Mouse (Mus musculus): ENCODE measurements around the gene Ror2. TPM values are rescaled to one million over a fixed set of nuclear protein-coding genes. Genes with fewer than 3 reads are reported as not detected.

The Ror2 gene
- polyA plus RNA-seq, 1 experiment from 2014 or later: 13.2 TPM

DNA sequence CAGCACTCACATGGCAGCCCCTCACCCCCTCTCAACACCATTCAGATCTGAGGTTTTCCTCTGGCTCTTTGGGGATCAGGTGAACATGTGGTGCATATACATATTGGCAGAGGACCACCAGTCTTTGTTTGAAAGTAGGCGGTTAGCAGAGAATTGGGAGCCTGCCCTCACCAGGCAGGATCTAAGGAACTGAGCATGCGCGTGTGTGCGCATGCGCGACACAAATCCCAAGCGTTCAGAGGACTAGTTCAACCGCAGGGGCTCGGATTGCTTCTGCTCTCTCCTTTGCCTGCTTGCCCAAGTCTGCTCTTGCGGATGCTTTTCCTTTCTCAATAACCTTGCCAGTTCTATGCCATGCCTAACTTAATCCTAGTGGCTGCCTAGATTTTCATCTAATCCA is 66.0 kb downstream of the Ror2 start:
- Histone ChIP-seq H3K9me3 (ENCODE audit: control insufficient read depth, low read length) (peaks cover 5% of the 10 kb centered on the region; the same call in 1 of the 2 replicates), H3K27ac (replicated peaks in 1 of 2; ENCODE audit: control insufficient read depth in 1 of 2, insufficient read depth in 1 of 2, low read depth in 2 of 2, low read length in 2 of 2) (no peak overlapping the region), H3K4me2 (ENCODE audit: low read length) (no peak overlapping the region), H3K27me3 (ENCODE audit: control insufficient read depth, insufficient read depth, low read length) (no peaks in the 10 kb centered on the region), H3K36me3 (ENCODE audit: control insufficient read depth, insufficient read depth, low read length) (no peaks in the 10 kb centered on the region), H3K4me3 (ENCODE audit: control insufficient read depth in 1 of 2, insufficient read depth in 1 of 2, low read depth in 1 of 2, low read length in 2 of 2) (no peak overlapping the region), H3K4me1 (ENCODE audit: control insufficient read depth in 2 of 2, insufficient read depth in 2 of 2, low read length in 2 of 2) (peaks cover 4 to 19% of the 10 kb centered on the region in 2 experiments), H3K9ac (ENCODE audit: low read length) (no peak overlapping the region)
- no peak for ATAC-seq (ENCODE audit: insufficient number of reproducible peaks, insufficient read depth, low FRiP score, low read depth)
- 89% methylated on average over 10 of the region's 10 CpGs for WGBS

- Histone ChIP-seq H3K4me3 (ENCODE audit: control insufficient read depth in 1 of 2, insufficient read depth in 1 of 2, low read depth in 1 of 2, low read length in 2 of 2) (no peak overlapping the region), H3K9me3 (ENCODE audit: control insufficient read depth, low read length) (peaks cover 3% of the 10 kb centered on the region; the same call in 1 of the 2 replicates), H3K27me3 (ENCODE audit: control insufficient read depth, insufficient read depth, low read length) (no peaks in the 10 kb centered on the region), H3K4me1 (ENCODE audit: control insufficient read depth in 2 of 2, insufficient read depth in 2 of 2, low read length in 2 of 2) (peaks cover 4 to 19% of the 10 kb centered on the region in 2 experiments), H3K27ac (replicated peaks in 1 of 2; ENCODE audit: control insufficient read depth in 1 of 2, insufficient read depth in 1 of 2, low read depth in 2 of 2, low read length in 2 of 2) (no peak overlapping the region), H3K36me3 (ENCODE audit: control insufficient read depth, insufficient read depth, low read length) (no peaks in the 10 kb centered on the region), H3K9ac (ENCODE audit: low read length) (no peak overlapping the region), H3K4me2 (ENCODE audit: low read length) (no peak overlapping the region)
- no peak for ATAC-seq (ENCODE audit: insufficient number of reproducible peaks, insufficient read depth, low FRiP score, low read depth)
- 80% methylated on average over 3 of the region's 3 CpGs for WGBS
Observed at GRCm38 (mm10) chr13:53219391-53219790, 66.5 kb downstream of the Ror2 start.

GRCm38 (mm10) chr13:53217396-53217975 is 68.4 kb downstream of the Ror2 start:
- Histone ChIP-seq H3K27me3 (ENCODE audit: control insufficient read depth, insufficient read depth, low read length) (no peaks in the 10 kb centered on the region), H3K4me2 (ENCODE audit: low read length) (no peak overlapping the region), H3K4me3 (ENCODE audit: control insufficient read depth in 1 of 2, insufficient read depth in 1 of 2, low read depth in 1 of 2, low read length in 2 of 2) (no peak overlapping the region), H3K36me3 (ENCODE audit: control insufficient read depth, insufficient read depth, low read length) (no peaks in the 10 kb centered on the region), H3K9me3 (ENCODE audit: control insufficient read depth, low read length) (no peaks in the 10 kb centered on the region), H3K9ac (ENCODE audit: low read length) (no peak overlapping the region), H3K4me1 (ENCODE audit: control insufficient read depth in 2 of 2, insufficient read depth in 2 of 2, low read length in 2 of 2) (peaks cover 11 to 29% of the 10 kb centered on the region in 2 experiments), H3K27ac (replicated peaks in 1 of 2; ENCODE audit: control insufficient read depth in 1 of 2, insufficient read depth in 1 of 2, low read depth in 2 of 2, low read length in 2 of 2) (peak overlapping the region in 1 of 2 experiments; percentile 2; a peak in 2 of 4 replicates)
- 53% methylated on average over 6 of the region's 6 CpGs for WGBS
- ATAC-seq (ENCODE audit: insufficient number of reproducible peaks, insufficient read depth, low FRiP score, low read depth): no peak

GRCm38 (mm10) chr13:53211971-53212733 is 73.8 kb downstream of the Ror2 start:
- H3K36me3 ChIP-seq (ENCODE audit: control insufficient read depth, insufficient read depth, low read length): no peaks in the 10 kb centered on the region
- peak overlapping the region in 1 of 2 experiments; percentile 34; a peak in 1 of 4 replicates for H3K27ac ChIP-seq (replicated peaks in 1 of 2; ENCODE audit: control insufficient read depth in 1 of 2, insufficient read depth in 1 of 2, low read depth in 2 of 2, low read length in 2 of 2)
- no peaks in the 10 kb centered on the region for H3K9me3 ChIP-seq (ENCODE audit: control insufficient read depth, low read length)
- peaks cover 23 to 37% of the 10 kb centered on the region in 2 experiments for H3K4me1 ChIP-seq (ENCODE audit: control insufficient read depth in 2 of 2, insufficient read depth in 2 of 2, low read length in 2 of 2)
- 14% methylated on average over 19 of the region's 19 CpGs for WGBS
- peak overlapping the region; percentile 59 for H3K4me2 ChIP-seq (ENCODE audit: low read length)
- ATAC-seq (ENCODE audit: insufficient number of reproducible peaks, insufficient read depth, low FRiP score, low read depth): 0 out of 2 replicates have a peak, but pooled peaks have one; percentile 34
- peak overlapping the region; percentile 21 to 28; a peak in 3 of 4 replicates for H3K4me3 ChIP-seq (ENCODE audit: control insufficient read depth in 1 of 2, insufficient read depth in 1 of 2, low read depth in 1 of 2, low read length in 2 of 2)
- no peaks in the 10 kb centered on the region for H3K27me3 ChIP-seq (ENCODE audit: control insufficient read depth, insufficient read depth, low read length)
- H3K9ac ChIP-seq (ENCODE audit: low read length): peak overlapping the region; percentile 42

GRCm38 (mm10) chr13:53208556-53208955 is 77.4 kb downstream of the Ror2 start:
- peaks cover 40 to 62% of the 10 kb centered on the region in 2 experiments for H3K4me1 ChIP-seq (ENCODE audit: control insufficient read depth in 2 of 2, insufficient read depth in 2 of 2, low read length in 2 of 2)
- no peak overlapping the region; the same call in 1 of the 2 replicates for H3K4me2 ChIP-seq (ENCODE audit: low read length)
- H3K36me3 ChIP-seq (ENCODE audit: control insufficient read depth, insufficient read depth, low read length): no peaks in the 10 kb centered on the region
- no peaks in the 10 kb centered on the region for H3K9me3 ChIP-seq (ENCODE audit: control insufficient read depth, low read length)
- no peaks in the 10 kb centered on the region for H3K27me3 ChIP-seq (ENCODE audit: control insufficient read depth, insufficient read depth, low read length)
- H3K9ac ChIP-seq (ENCODE audit: low read length): peak overlapping the region; percentile 25; the same call in 1 of the 2 replicates
- no peak overlapping the region for H3K4me3 ChIP-seq (ENCODE audit: control insufficient read depth in 1 of 2, insufficient read depth in 1 of 2, low read depth in 1 of 2, low read length in 2 of 2)
- H3K27ac ChIP-seq (replicated peaks in 1 of 2; ENCODE audit: control insufficient read depth in 1 of 2, insufficient read depth in 1 of 2, low read depth in 2 of 2, low read length in 2 of 2): peak overlapping the region in 1 of 2 experiments; percentile 50; a peak in 2 of 4 replicates
- 32% methylated on average over 10 of the region's 10 CpGs for WGBS
- ATAC-seq (ENCODE audit: insufficient number of reproducible peaks, insufficient read depth, low FRiP score, low read depth): no peak

GRCm38 (mm10) chr13:53205128-53205911 is 80.6 kb downstream of the Ror2 start:
- 16% methylated on average over 17 of the region's 17 CpGs for WGBS
- ATAC-seq (ENCODE audit: insufficient number of reproducible peaks, insufficient read depth, low FRiP score, low read depth): no peak
- H3K9ac ChIP-seq (ENCODE audit: low read length): peak overlapping the region; percentile 12; the same call in 1 of the 2 replicates
- H3K27ac ChIP-seq (replicated peaks in 1 of 2; ENCODE audit: control insufficient read depth in 1 of 2, insufficient read depth in 1 of 2, low read depth in 2 of 2, low read length in 2 of 2): peak overlapping the region in 1 of 2 experiments; percentile 0; a peak in 2 of 4 replicates
- no peak overlapping the region for H3K4me3 ChIP-seq (ENCODE audit: control insufficient read depth in 1 of 2, insufficient read depth in 1 of 2, low read depth in 1 of 2, low read length in 2 of 2)
- peaks cover 50 to 69% of the 10 kb centered on the region in 2 experiments for H3K4me1 ChIP-seq (ENCODE audit: control insufficient read depth in 2 of 2, insufficient read depth in 2 of 2, low read length in 2 of 2)
- no peaks in the 10 kb centered on the region for H3K36me3 ChIP-seq (ENCODE audit: control insufficient read depth, insufficient read depth, low read length)
- H3K9me3 ChIP-seq (ENCODE audit: control insufficient read depth, low read length): no peaks in the 10 kb centered on the region
- H3K27me3 ChIP-seq (ENCODE audit: control insufficient read depth, insufficient read depth, low read length): no peaks in the 10 kb centered on the region
- H3K4me2 ChIP-seq (ENCODE audit: low read length): peak overlapping the region; percentile 40

GRCm38 (mm10) chr13:53202439-53202830 is 83.5 kb downstream of the Ror2 start:
- Histone ChIP-seq H3K9me3 (ENCODE audit: control insufficient read depth, low read length) (no peaks in the 10 kb centered on the region), H3K4me3 (ENCODE audit: control insufficient read depth in 1 of 2, insufficient read depth in 1 of 2, low read depth in 1 of 2, low read length in 2 of 2) (no peak overlapping the region), H3K27ac (replicated peaks in 1 of 2; ENCODE audit: control insufficient read depth in 1 of 2, insufficient read depth in 1 of 2, low read depth in 2 of 2, low read length in 2 of 2) (peak overlapping the region in 1 of 2 experiments; percentile 61; a peak in 1 of 4 replicates), H3K27me3 (ENCODE audit: control insufficient read depth, insufficient read depth, low read length) (no peaks in the 10 kb centered on the region), H3K9ac (ENCODE audit: low read length) (peak overlapping the region; percentile 42; the same call in 1 of the 2 replicates), H3K4me2 (ENCODE audit: low read length) (peak overlapping the region; percentile 41; the same call in 1 of the 2 replicates), H3K36me3 (ENCODE audit: control insufficient read depth, insufficient read depth, low read length) (no peaks in the 10 kb centered on the region), H3K4me1 (ENCODE audit: control insufficient read depth in 2 of 2, insufficient read depth in 2 of 2, low read length in 2 of 2) (peaks cover 48 to 62% of the 10 kb centered on the region in 2 experiments)
- 61% methylated on average over 5 of the region's 5 CpGs for WGBS
- no peak for ATAC-seq (ENCODE audit: insufficient number of reproducible peaks, insufficient read depth, low FRiP score, low read depth)

Data from heart, embryonic 14.5 days (tissue).